Mouse (Mus musculus) kidney, embryonic 14.5 days (tissue): ENCODE measurements around the gene Zfp827. TPM values are rescaled to one million over a fixed set of nuclear protein-coding genes. Genes with fewer than 3 reads are reported as not detected.

Experiments
- ATAC-seq: fragments of 200-750 bp; cut with Nextera tagmentation; 2 replicates; pipeline ENCODE4 v1.8.0; 2017; ENCODE audit warnings: moderate number of reproducible peaks, mild to moderate bottlenecking, moderate TSS enrichment, moderate library complexity; ENCODE audit not compliant: low FRiP score, low TSS enrichment
- H3K27ac ChIP-seq: fragments of 300-500 bp; sonication (generic); 2 replicates; pipeline ENCODE4 v1.5.1; 2014; ENCODE audit warnings: low read depth, mild to moderate bottlenecking, low read length, moderate library complexity, mixed read lengths
- H3K27me3 ChIP-seq: fragments of 300-500 bp; sonication (generic); 2 replicates; pipeline ENCODE4 v1.6.1; 2014; ENCODE audit warnings: mild to moderate bottlenecking, low read length; ENCODE audit not compliant: control insufficient read depth, insufficient read depth
- H3K36me3 ChIP-seq: fragments of 300-500 bp; sonication (generic); 2 replicates; pipeline ENCODE4 v1.6.1; 2014; ENCODE audit warnings: low read length, mixed read lengths; ENCODE audit not compliant: control insufficient read depth, insufficient read depth
- H3K4me1 ChIP-seq: fragments of 300-500 bp; sonication (generic); 2 replicates; pipeline ENCODE4 v1.6.1; 2014; ENCODE audit warnings: low read length, mixed read lengths; ENCODE audit not compliant: control insufficient read depth, insufficient read depth
- H3K4me2 ChIP-seq: fragments of 300-500 bp; sonication (generic); replicated peaks from 2 replicates; pipeline ENCODE4 v1.6.1; 2014; ENCODE audit warnings: low read depth, mild to moderate bottlenecking, low read length
- H3K4me3 ChIP-seq: fragments of 300-500 bp; sonication (generic); 2 replicates; pipeline ENCODE4 v1.5.1; 2014; ENCODE audit warnings: mild to moderate bottlenecking, low read length
- H3K9ac ChIP-seq: fragments of 300-500 bp; sonication (generic); 2 replicates; pipeline ENCODE4 v1.6.1; 2014; ENCODE audit warnings: low read depth, mild to moderate bottlenecking, low read length, moderate library complexity
- H3K9me3 ChIP-seq: fragments of 300-500 bp; sonication (generic); 2 replicates; pipeline ENCODE4 v1.6.1; 2016; ENCODE audit warnings: low read length; ENCODE audit not compliant: control insufficient read depth
- WGBS: fragments of 180-500 bp; shearing (Covaris S2); extraction: QIAGEN DNeasy Blood & Tissue Kit; methylation state at CpG from one replicate; pipeline ENCODE4 v1.1.7; 2014; 5-methylcytosine and 5-hydroxymethylcytosine counted together
- polyA plus RNA-seq: library from polyadenylated mRNA; unstranded; fragments of >200 nt; fragmentation: Nextera tagmentation; extraction: Ambion mirVana; gene quantifications from 2 replicates; pipeline ENCODE4 v1.2.1, GENCODE M21; 2014

The Zfp827 gene
- polyA plus RNA-seq: 8.6 and 12.2 TPM in 2 replicates

GRCm38 (mm10) chr8:79027977-79028487 lies at the start of gene Zfp827:
TSS of gene Zfp827 (plus strand) at chr8:79028437.
- Histone ChIP-seq H3K4me1 (peaks cover 10% of the 10 kb centered on the region), H3K27me3 (no peaks in the 10 kb centered on the region), H3K9me3 (no peaks in the 10 kb centered on the region), H3K36me3 (no peaks in the 10 kb centered on the region), H3K27ac (peak within 1 kb of the TSS; percentile 100), H3K9ac (peak within 1 kb of the TSS; percentile 99), H3K4me3 (peak within 1 kb of the TSS; percentile 91), H3K4me2 (peak within 1 kb of the TSS; percentile 82)
- peak; percentile 36 for ATAC-seq
- WGBS: 2% methylated on average over 32 of the region's 32 CpGs

GRCm38 (mm10) chr8:79004341-79004740 lies 23.9 kb upstream of the Zfp827 start:
- ATAC-seq: no peak
- H3K4me3 ChIP-seq: no peak overlapping the region
- H3K27ac ChIP-seq: no peak overlapping the region
- no peaks in the 10 kb centered on the region for H3K27me3 ChIP-seq
- no peaks in the 10 kb centered on the region for H3K4me1 ChIP-seq
- H3K9ac ChIP-seq: no peak overlapping the region
- H3K36me3 ChIP-seq: no peaks in the 10 kb centered on the region
- no peak overlapping the region for H3K4me2 ChIP-seq
- H3K9me3 ChIP-seq: no peaks in the 10 kb centered on the region

- Histone ChIP-seq H3K27me3 (no peaks in the 10 kb centered on the region), H3K9ac (no peak overlapping the region), H3K4me3 (no peak overlapping the region), H3K4me2 (no peak overlapping the region), H3K4me1 (no peaks in the 10 kb centered on the region), H3K27ac (no peak overlapping the region), H3K36me3 (no peaks in the 10 kb centered on the region), H3K9me3 (no peaks in the 10 kb centered on the region)
- 81% methylated on average over 5 of the region's 5 CpGs for WGBS
- no peak for ATAC-seq
Measured at GRCm38 (mm10) chr8:79015061-79015460, 13.2 kb upstream of the Zfp827 start.

GRCm38 (mm10) chr8:79016076-79016475 lies 12.2 kb upstream of the Zfp827 start:
- Histone ChIP-seq H3K27ac (no peak overlapping the region), H3K36me3 (no peaks in the 10 kb centered on the region), H3K9me3 (no peaks in the 10 kb centered on the region), H3K4me3 (no peak overlapping the region), H3K9ac (no peak overlapping the region), H3K4me2 (no peak overlapping the region), H3K4me1 (no peaks in the 10 kb centered on the region), H3K27me3 (no peaks in the 10 kb centered on the region)
- ATAC-seq: no peak
- WGBS: 71% methylated on average over 4 of the region's 4 CpGs

- H3K9me3 ChIP-seq: no peaks in the 10 kb centered on the region
- H3K27ac ChIP-seq: no peak overlapping the region
- WGBS: 68% methylated on average over 6 of the region's 6 CpGs
- H3K9ac ChIP-seq: no peak overlapping the region
- H3K4me1 ChIP-seq: no peaks in the 10 kb centered on the region
- H3K36me3 ChIP-seq: no peaks in the 10 kb centered on the region
- ATAC-seq: no peak
- H3K4me2 ChIP-seq: no peak overlapping the region
- no peaks in the 10 kb centered on the region for H3K27me3 ChIP-seq
- no peak overlapping the region for H3K4me3 ChIP-seq
Measured at GRCm38 (mm10) chr8:79016583-79016982, 11.7 kb upstream of the Zfp827 start.

- ATAC-seq: no peak
- Histone ChIP-seq H3K27me3 (no peaks in the 10 kb centered on the region), H3K4me2 (no peak overlapping the region), H3K9ac (no peak overlapping the region), H3K27ac (no peak overlapping the region), H3K4me3 (no peak overlapping the region), H3K9me3 (no peaks in the 10 kb centered on the region), H3K36me3 (no peaks in the 10 kb centered on the region), H3K4me1 (no peaks in the 10 kb centered on the region)
- WGBS: 98% methylated on average over 1 of the region's 1 CpGs
Measured at GRCm38 (mm10) chr8:79023922-79024321, 4.3 kb upstream of the Zfp827 start.

- Histone ChIP-seq H3K36me3 (no peaks in the 10 kb centered on the region), H3K4me3 (peak overlapping the region; percentile 91), H3K27ac (no peak overlapping the region), H3K27me3 (no peaks in the 10 kb centered on the region), H3K9me3 (no peaks in the 10 kb centered on the region), H3K4me2 (peak overlapping the region; percentile 82), H3K9ac (no peak overlapping the region), H3K4me1 (peaks cover 2% of the 10 kb centered on the region)
- ATAC-seq: no peak
- WGBS: 31% methylated on average over 3 of the region's 3 CpGs
Measured at GRCm38 (mm10) chr8:79027319-79027718, 918 bp upstream of the Zfp827 start.

- Histone ChIP-seq H3K9ac (peak overlapping the region; percentile 99), H3K9me3 (no peaks in the 10 kb centered on the region), H3K27me3 (no peaks in the 10 kb centered on the region), H3K4me1 (peaks cover 17% of the 10 kb centered on the region), H3K4me3 (peak overlapping the region; percentile 91), H3K27ac (peak overlapping the region; percentile 100), H3K4me2 (peak overlapping the region; percentile 82), H3K36me3 (no peaks in the 10 kb centered on the region)
- WGBS: under 1% methylated on average over 54 of the region's 56 CpGs
- no peak for ATAC-seq
Measured at GRCm38 (mm10) chr8:79028541-79029395, 531 bp downstream of the Zfp827 start.
